ENCODE assay signal across 12 mouse cellular contexts in genomic region chr8:12278663-12279312, GRCm38 (mm10). TPM values are rescaled to one million over a fixed set of nuclear protein-coding genes. Genes with fewer than 3 reads are reported as not detected.
DNase-seq lines count a peak whose midpoint lies in the region; ATAC-seq lines count a peak whose summit lies in the region.
"Had no signal": no experiment of that assay in that cellular context is flagged by ENCODE, and none has a peak within 500 bp of the region (broad histone marks: within the 10 kb centered on the region; RNA-seq: fewer than 3 reads in every experiment).

Gene A230072I06Rik (plus strand): TSS chr8:12278819.

- H3K27me3 ChIP-seq in kidney, embryonic 16.5 days (ENCODE audit: insufficient read depth, low read length) = no peaks in the 10 kb centered on the region

- H3K4me3 ChIP-seq in kidney, embryonic 16.5 days (ENCODE audit: low read length) = no peak within 1 kb of the TSS

- 38% methylated on average over 12 of the region's 12 CpGs for WGBS in kidney, embryonic 16.5 days

- H3K9me3 ChIP-seq in kidney, embryonic 16.5 days (ENCODE audit: low read length) = no peaks in the 10 kb centered on the region

- peak; percentile 14 for DNase-seq in adrenal gland, postnatal 14 days
- DNase-seq in adrenal gland, postnatal 4 days (ENCODE audit: low spot score in 2 of 2) = no peak
- no peak for DNase-seq in kidney, postnatal 4 days
- peak; percentile 72 for DNase-seq in brain, adult 2 months (ENCODE audit: low read depth, low spot score)
- peak; percentile 12 to 14 for DNase-seq in layer of hippocampus, postnatal 36 days
- no peak for DNase-seq in cerebellum, adult 11-12 months
- no peak for DNase-seq in natural killer cell, adult 2 months (ENCODE audit: low spot score in 2 of 2)
- DNase-seq: cerebellum, adult 2 months; kidney, postnatal 25 days had no signal

- H3K4me1 ChIP-seq in kidney, embryonic 16.5 days (ENCODE audit: insufficient read depth, low read length) = peaks cover 17% of the 10 kb centered on the region

- H3K36me3 ChIP-seq in kidney, embryonic 16.5 days (ENCODE audit: insufficient read depth, low read length) = no peaks in the 10 kb centered on the region

- H3K4me2 ChIP-seq in kidney, embryonic 16.5 days (replicated peaks; ENCODE audit: low read depth, low read length) = no peak within 1 kb of the TSS

- H3K27ac ChIP-seq in kidney, embryonic 16.5 days (ENCODE audit: low read length) = peak within 1 kb of the TSS; percentile 40; the same call in 1 of the 2 replicates

- ATAC-seq in kidney, embryonic 16.5 days (ENCODE audit: low FRiP score, low TSS enrichment) = no peak; the same call in 1 of the 2 replicates

- H3K9ac ChIP-seq in kidney, embryonic 16.5 days (replicated peaks; ENCODE audit: low read length) = 0 out of 2 replicates have a peak within 1 kb of the TSS, but pooled peaks have one; percentile 39

RNA-seq across cellular contexts. Expression of gene A230072I06Rik, which starts in this region (rescaled TPM):
- not detected in 2 replicates for total RNA-seq in adrenal gland, postnatal 14 days (2021)
- not detected for total RNA-seq in adrenal gland, postnatal 4 days (2021)
- polyA plus RNA-seq in kidney, embryonic 16.5 days (2015; fragmentation: Nextera tagmentation; extraction: Ambion mirVana) = not detected in 2 replicates
- total RNA-seq in layer of hippocampus, postnatal 36 days (2021) = not detected
- total RNA-seq: megakaryocyte-erythroid progenitor cell, adult 5-6 weeks had no signal
- polyA plus RNA-seq: cerebellum, adult 2 months; urinary bladder, adult 2 months had no signal

Comparison
In these comparisons a context has a peak if more than half of its experiments do, and no peak if none do; other contexts are left out.
1. Peak in DNase-seq in adrenal gland, postnatal 14 days; RNA of the gene not detected or under 1 TPM.
2. Peak in DNase-seq in layer of hippocampus, postnatal 36 days; RNA of the gene not detected or under 1 TPM.